In genomic region chr6:54034471-54034870, GRCm38 (mm10) we compare ENCODE assay signal across 8 mouse cellular contexts. TPM values are rescaled to one million over a fixed set of nuclear protein-coding genes. Genes with fewer than 3 reads are reported as not detected.
A peak's percentile ranks its signal among the peaks of the same experiment; 100 is the strongest.
DNase-seq lines count a peak whose midpoint lies in the region; ATAC-seq and TF ChIP-seq lines count a peak whose summit lies in the region.

No protein-coding gene starts in this region.

- H3K4me2 ChIP-seq in forebrain, embryonic 12.5 days: peak overlapping the region; percentile 42
- peak overlapping the region; percentile 40 for H3K4me2 ChIP-seq in lung, embryonic 14.5 days

- DNase-seq in 416B (ENCODE audit: low read depth): peak; percentile 43
- peak; percentile 42 for DNase-seq in adrenal gland, adult 8-10 months
- peak; percentile 81 to 82 for DNase-seq in heart, postnatal 10 days
- DNase-seq in kidney, postnatal 4 days: peak; percentile 86 to 89
- DNase-seq in lung, embryonic 14.5 days: peak; percentile 92
- DNase-seq in thymus, adult 18-20 months: peak; percentile 26 to 30

- H3K4me3 ChIP-seq in forebrain, embryonic 12.5 days (replicated peaks): no peak overlapping the region
- no peak overlapping the region for H3K4me3 ChIP-seq in lung, embryonic 14.5 days (ENCODE audit: low read depth, low read length)

- H3K27ac ChIP-seq in forebrain, embryonic 12.5 days: peak overlapping the region; percentile 61; the same call in 1 of the 2 replicates
- H3K27ac ChIP-seq in lung, embryonic 14.5 days (ENCODE audit: low read depth): no peak overlapping the region

- H3K4me1 ChIP-seq in forebrain, embryonic 12.5 days: peaks cover 15% of the 10 kb centered on the region
- H3K4me1 ChIP-seq in lung, embryonic 14.5 days (ENCODE audit: insufficient read depth): peaks cover 12% of the 10 kb centered on the region

- ATAC-seq in forebrain, embryonic 12.5 days (ENCODE audit: low FRiP score): peak; percentile 76
- ATAC-seq in lung, embryonic 14.5 days (ENCODE audit: insufficient read depth): peak; percentile 61; the same call in 1 of the 2 replicates
- ATAC-seq in neutrophil, adult 5-6 weeks (ENCODE audit: extremely low read depth, insufficient number of reproducible peaks, low FRiP score, poor library complexity, severe bottlenecking): peak; percentile 59; the same call in 1 of the 2 replicates

- intact Hi-C loops in heart, postnatal 10 days (cut with DNase I): loop anchor here (1.0 kb wide), 2 partner anchors 130 to 195 kb away; no protein-coding TSS in a partner anchor

- no peaks in the 10 kb centered on the region for H3K9me3 ChIP-seq in forebrain, embryonic 12.5 days
- H3K9me3 ChIP-seq in lung, embryonic 14.5 days (ENCODE audit: low read depth, low read length): peaks cover 4% of the 10 kb centered on the region; the same call in 1 of the 2 replicates

- WGBS in forebrain, embryonic 12.5 days: 1% methylated on average over 9 of the region's 9 CpGs
- WGBS in lung, embryonic 14.5 days: 1% methylated on average over 9 of the region's 9 CpGs

- H3K9ac ChIP-seq in forebrain, embryonic 12.5 days: peak overlapping the region; percentile 14; the same call in 1 of the 2 replicates
- no peak overlapping the region for H3K9ac ChIP-seq in lung, embryonic 14.5 days

- TF ChIP-seq CTCF in lung, embryonic 14.5 days (IDR thresholded peaks at IDR 0.05; ENCODE audit: low read depth): peak; percentile 95

- H3K36me3 ChIP-seq in forebrain, embryonic 12.5 days (replicated peaks): no peaks in the 10 kb centered on the region
- H3K36me3 ChIP-seq in lung, embryonic 14.5 days (ENCODE audit: insufficient read depth): no peaks in the 10 kb centered on the region

- peaks cover 17% of the 10 kb centered on the region for H3K27me3 ChIP-seq in forebrain, embryonic 12.5 days
- H3K27me3 ChIP-seq in lung, embryonic 14.5 days (ENCODE audit: insufficient read depth, low read length): peaks cover 3% of the 10 kb centered on the region; the same call in 1 of the 2 replicates

RNA-seq across cellular contexts. Expression of gene Chn2, which starts 4.9 kb away (rescaled TPM):
- total RNA-seq in adrenal gland, adult 8-10 months (2022): 10 to 100 TPM in 2 of 4 experiments, 1 to 10 TPM in 2; 7.1 to 24.4 (median 16.6) TPM
- 29.8 and 30.2 TPM in 2 replicates for polyA plus RNA-seq in forebrain, embryonic 12.5 days (2016; fragmentation: Nextera tagmentation; extraction: Ambion mirVana)
- 1 to 10 TPM; 5.2 to 6.0 TPM for total RNA-seq in heart, postnatal 10 days (2021)
- 16.4 and 18.1 TPM in 2 replicates for polyA plus RNA-seq in lung, embryonic 14.5 days (2014; fragmentation: Nextera tagmentation; extraction: Ambion mirVana)
- total RNA-seq in neutrophil, adult 5-6 weeks (2017): 4.1 and 6.4 TPM in 2 replicates

RNA-seq across cellular contexts. Expression of gene Cpvl, which starts 56.0 kb away (rescaled TPM):
- total RNA-seq in adrenal gland, adult 8-10 months (2022): not detected
- not detected in 2 replicates for polyA plus RNA-seq in forebrain, embryonic 12.5 days (2016; fragmentation: Nextera tagmentation; extraction: Ambion mirVana)
- not detected for total RNA-seq in heart, postnatal 10 days (2021)
- 0.16 and 0.32 TPM in 2 replicates for polyA plus RNA-seq in lung, embryonic 14.5 days (2014; fragmentation: Nextera tagmentation; extraction: Ambion mirVana)
- total RNA-seq in neutrophil, adult 5-6 weeks (2017): not detected in 2 replicates

Comparison
In these comparisons a context has a peak if more than half of its experiments do, and no peak if none do; other contexts are left out.
1. DNase-seq: peak in every context shown above with its lines; median percentile 92 in lung, embryonic 14.5 days; 88 in kidney, postnatal 4 days; 82 in heart, postnatal 10 days; 43 in 416B; 42 in adrenal gland, adult 8-10 months; 28 in thymus, adult 18-20 months.